Comparison of ENCODE assay signal across 19 mouse cellular contexts in the genomic region with DNA sequence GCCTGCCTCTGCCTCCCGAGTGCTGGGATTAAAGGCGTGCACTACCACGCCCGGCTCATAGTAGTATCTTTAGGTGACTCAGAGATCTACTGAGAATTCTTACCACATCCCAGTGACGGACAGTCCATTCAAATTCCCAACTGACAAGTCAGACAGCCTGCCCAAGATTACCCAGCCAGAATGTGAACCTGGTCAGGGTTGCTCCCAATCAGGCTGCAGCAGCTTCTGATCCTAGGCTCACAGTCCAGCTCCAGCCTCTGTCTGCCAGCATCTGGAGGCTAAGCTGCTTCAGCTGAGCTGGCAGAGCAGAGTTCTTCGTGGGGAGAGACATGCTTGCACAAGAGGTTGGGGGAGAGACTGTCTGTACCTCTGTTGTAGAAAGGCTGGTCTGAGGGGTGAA. TPM values are rescaled to one million over a fixed set of nuclear protein-coding genes. Genes with fewer than 3 reads are reported as not detected.
DNase-seq lines count a peak whose midpoint lies in the region; ATAC-seq and TF ChIP-seq lines count a peak whose summit lies in the region.
"Had no signal": no experiment of that assay in that cellular context is flagged by ENCODE, and none has a peak within 500 bp of the region (broad histone marks: within the 10 kb centered on the region; RNA-seq: fewer than 3 reads in every experiment).

No protein-coding gene starts in this region.

- no peak for ATAC-seq in liver, embryonic 12.5 days

- no peaks in the 10 kb centered on the region for H3K36me3 ChIP-seq in liver, embryonic 12.5 days
- no peaks in the 10 kb centered on the region for H3K36me3 ChIP-seq in small intestine, adult 2 months (ENCODE audit: control insufficient read depth, insufficient read depth, low read length)
- H3K36me3 ChIP-seq: embryonic facial prominence, embryonic 12.5 days; limb, embryonic 12.5 days; neural tube, embryonic 12.5 days had no signal

- no peak for TF ChIP-seq POLR2A in small intestine, adult 2 months (IDR thresholded peaks at IDR 0.05; ENCODE audit: low read depth, low read length)

- no peaks in the 10 kb centered on the region for H3K9me3 ChIP-seq in liver, embryonic 12.5 days (replicated peaks)
- H3K9me3 ChIP-seq: embryonic facial prominence, embryonic 12.5 days; limb, embryonic 12.5 days; neural tube, embryonic 12.5 days had no signal

- DNase-seq in liver (no peak), NIH3T3 (ENCODE audit: low read depth) (peak; percentile 50)
- peak; percentile 80 for DNase-seq in fat pad, adult 2 months (ENCODE audit: extremely low read depth, low read depth, low spot score)
- DNase-seq in cerebellum, adult 8-10 months = no peak
- no peak for DNase-seq in T-cell, adult 2 months (ENCODE audit: low spot score)
- no peak for DNase-seq in ovary, postnatal 10 days (ENCODE audit: low spot score)
- DNase-seq: cerebellum, postnatal 36 days; heart, adult 2 months; heart, postnatal 4 days; lung, postnatal 36 days; thymus, postnatal 25 days had no signal

- no peak overlapping the region for H3K4me3 ChIP-seq in liver, embryonic 12.5 days
- H3K4me3 ChIP-seq in small intestine, adult 2 months (ENCODE audit: low read depth, low read length) = no peak overlapping the region
- H3K4me3 ChIP-seq: embryonic facial prominence, embryonic 12.5 days; heart, adult 2 months; limb, embryonic 12.5 days; neural tube, embryonic 12.5 days had no signal

- H3K9ac ChIP-seq in liver, embryonic 12.5 days = no peak overlapping the region
- H3K9ac ChIP-seq: embryonic facial prominence, embryonic 12.5 days; limb, embryonic 12.5 days; neural tube, embryonic 12.5 days had no signal

- TF ChIP-seq CTCF in small intestine, adult 2 months (IDR thresholded peaks at IDR 0.05; ENCODE audit: extremely low read depth, insufficient read length, insufficient replicate concordance, low read depth, low read length) = no peak

- 62% methylated on average over 6 of the region's 6 CpGs for WGBS in liver, embryonic 12.5 days (ENCODE audit: insufficient replicate concordance)
- WGBS in small intestine, adult 2 months = 57% methylated on average over 6 of the region's 6 CpGs

- H3K4me1 ChIP-seq in liver, embryonic 12.5 days = peaks cover 20% of the 10 kb centered on the region
- 0 out of 2 replicates have a peak, but pooled peaks cover 2% of the 10 kb centered on the region for H3K4me1 ChIP-seq in small intestine, adult 2 months (ENCODE audit: control insufficient read depth, insufficient read depth, insufficient read length, low read length)
- H3K4me1 ChIP-seq: embryonic facial prominence, embryonic 12.5 days; limb, embryonic 12.5 days had no signal

- H3K27me3 ChIP-seq in liver, embryonic 12.5 days (replicated peaks) = no peaks in the 10 kb centered on the region
- H3K27me3 ChIP-seq in small intestine, adult 2 months (ENCODE audit: control insufficient read depth, insufficient read depth, low read length) = no peaks in the 10 kb centered on the region
- H3K27me3 ChIP-seq: embryonic facial prominence, embryonic 12.5 days; limb, embryonic 12.5 days; neural tube, embryonic 12.5 days had no signal

- H3K27ac ChIP-seq in liver, embryonic 12.5 days = 0 out of 2 replicates have a peak overlapping the region, but pooled peaks have one; percentile 56
- H3K27ac ChIP-seq in small intestine, adult 2 months (ENCODE audit: insufficient read depth, low read depth, low read length) = peak overlapping the region; percentile 17; the same call in 1 of the 2 replicates
- H3K27ac ChIP-seq: heart, adult 2 months; limb, embryonic 12.5 days; neural tube, embryonic 12.5 days had no signal

- no peak overlapping the region for H3K4me2 ChIP-seq in liver, embryonic 12.5 days
- H3K4me2 ChIP-seq: embryonic facial prominence, embryonic 12.5 days; neural tube, embryonic 12.5 days had no signal

RNA-seq across cellular contexts. Expression of a gene that starts 26.2 kb away (rescaled TPM):
- polyA plus RNA-seq in liver, embryonic 12.5 days (2016; fragmentation: Nextera tagmentation; extraction: Ambion mirVana) = 27.1 and 27.5 TPM in 2 replicates
- 6.9 and 16.3 TPM in 2 replicates for polyA plus RNA-seq in small intestine, adult 2 months (2012; rRNA removed)

RNA-seq across cellular contexts. Expression of a gene that starts 30.9 kb away (rescaled TPM):
- polyA plus RNA-seq in liver, embryonic 12.5 days (2016; fragmentation: Nextera tagmentation; extraction: Ambion mirVana) = 5.0 and 5.7 TPM in 2 replicates
- 2.9 and 4.8 TPM in 2 replicates for polyA plus RNA-seq in small intestine, adult 2 months (2012; rRNA removed)

RNA-seq across cellular contexts. Expression of a gene that starts 50.0 kb away (rescaled TPM):
- polyA plus RNA-seq in liver, embryonic 12.5 days (2016; fragmentation: Nextera tagmentation; extraction: Ambion mirVana) = not detected in 2 replicates
- not detected in 2 replicates for polyA plus RNA-seq in small intestine, adult 2 months (2012; rRNA removed)
- polyA plus RNA-seq: embryonic facial prominence, embryonic 12.5 days; forebrain, embryonic 11.5 days; heart, adult 2 months; limb, embryonic 12.5 days; midbrain, embryonic 16.5 days; neural tube, embryonic 12.5 days; stomach, embryonic 14.5 days had no signal

Comparison
In these comparisons a context has a peak if more than half of its experiments do, and no peak if none do; other contexts are left out.
1. DNase-seq: peak in NIH3T3 (single experiment) and fat pad, adult 2 months (single experiment); none in liver (single experiment), cerebellum, adult 8-10 months (single experiment), T-cell, adult 2 months (single experiment) and ovary, postnatal 10 days (single experiment).